Mouse (Mus musculus): ENCODE measurements at regions not wholly inside any gene's neighbourhood (a gene's known extent, or its start where the extent isn't known, plus 50 kb on each side); places are given as distances from the start of the nearest gene placed in this dataset.

DNA sequence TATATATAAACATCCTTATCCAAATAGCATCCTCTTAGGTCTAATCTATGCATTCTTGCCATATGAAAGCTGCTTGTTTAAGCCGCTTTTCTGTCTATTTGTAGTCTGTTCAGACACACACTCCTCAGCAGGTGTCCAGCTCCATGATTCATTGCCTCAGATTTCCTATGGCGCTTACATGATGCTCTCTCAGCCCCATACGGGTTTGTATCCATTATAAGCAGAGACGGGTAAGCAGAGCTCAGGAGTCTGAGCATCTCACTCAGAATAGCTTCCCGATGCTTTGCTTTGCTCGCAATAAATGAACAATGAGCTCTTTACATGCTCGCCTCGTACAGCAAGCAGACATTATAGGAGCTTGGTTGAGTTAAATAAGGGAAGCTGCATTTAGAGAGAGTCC, 521.3 kb upstream of the Ptbp2 start:
- ATAC-seq (replicated peaks; ENCODE audit: poor library complexity): no peak

All from megakaryocyte progenitor cell, adult 5-6 weeks (primary cell).